Mouse (Mus musculus) skeletal muscle tissue, adult 2 months (tissue): ENCODE measurements around the gene Kdm4d.
"Not testable (repeated sequence)": the region's sequence is repeated elsewhere in the genome, so short reads cannot be mapped to it uniquely, and the experiment has no call there.

ENCODE experiments used
- DNase-seq: peaks from one replicate; pipeline ENCODE4 v3.0.0-alpha.2; 2012; ENCODE audit warnings: low read depth, low spot score

The Kdm4d gene

GRCm38 (mm10) chr9:14500023-14500915 lies at the start of gene Kdm4d, which contains the start of gene Cwc15:
Kdm4d (minus strand) TSS chr9:14500482.
Cwc15 (plus strand) TSS chr9:14500617.
- peak; percentile 98 for DNase-seq

- peak; percentile 23 for DNase-seq
Observed at GRCm38 (mm10) chr9:14548366-14548761, 48.1 kb upstream of the Kdm4d start.

- peak; percentile 88 for DNase-seq
Observed at GRCm38 (mm10) chr9:14547584-14548365, 47.5 kb upstream of the Kdm4d start.

GRCm38 (mm10) chr9:14544034-14544757 lies 43.9 kb upstream of the Kdm4d start:
- DNase-seq, result no peak

GRCm38 (mm10) chr9:14534833-14535456 lies 34.7 kb upstream of the Kdm4d start:
- DNase-seq, result no peak

- DNase-seq, result no peak
Observed at GRCm38 (mm10) chr9:14533659-14534058, 33.4 kb upstream of the Kdm4d start.

GRCm38 (mm10) chr9:14532283-14532682 lies 32.0 kb upstream of the Kdm4d start:
- no peak for DNase-seq

GRCm38 (mm10) chr9:14530004-14530403 lies 29.7 kb upstream of the Kdm4d start:
- DNase-seq, result no peak

- peak; percentile 84 for DNase-seq
Observed at GRCm38 (mm10) chr9:14523408-14524043, 23.2 kb upstream of the Kdm4d start.

- no peak for DNase-seq
Observed at GRCm38 (mm10) chr9:14521695-14522094, 21.4 kb upstream of the Kdm4d start.

GRCm38 (mm10) chr9:14520971-14521670 lies 20.8 kb upstream of the Kdm4d start:
- DNase-seq, result no peak

GRCm38 (mm10) chr9:14518105-14518504 lies 17.8 kb upstream of the Kdm4d start:
- DNase-seq, result no peak

- no peak for DNase-seq
Observed at GRCm38 (mm10) chr9:14517296-14517695, 17.0 kb upstream of the Kdm4d start.

GRCm38 (mm10) chr9:14512633-14513445 lies 12.6 kb upstream of the Kdm4d start:
- DNase-seq, result peak; percentile 24

- no peak for DNase-seq
Observed at GRCm38 (mm10) chr9:14500916-14501424, 688 bp upstream of the Kdm4d start.

- DNase-seq, result no peak
Observed at GRCm38 (mm10) chr9:14498896-14499705, 1.2 kb downstream of the Kdm4d start.

- DNase-seq, result not testable (repeated sequence)
Observed at GRCm38 (mm10) chr9:14463668-14464067, 36.6 kb downstream of the Kdm4d start.

GRCm38 (mm10) chr9:14462536-14462935 lies 37.7 kb downstream of the Kdm4d start:
- DNase-seq, result not testable (repeated sequence)
